Mouse (Mus musculus) fibroblast of lung, adult 2 months (primary cell): ENCODE measurements at regions not wholly inside any gene's neighbourhood (a gene's known extent, or its start where the extent isn't known, plus 50 kb on each side); places are given as distances from the start of the nearest gene placed in this dataset.
A peak's percentile ranks its signal among the peaks of the same experiment; 100 is the strongest.

ENCODE experiments used
- DNase-seq: peaks from one replicate; pipeline ENCODE4 v3.0.0-alpha.2; 2011; ENCODE audit warnings: low read depth

GRCm38 (mm10) chr8:42144220-42144619 is 727.3 kb upstream of the Frg1 start:
- DNase-seq = peak; percentile 25

- DNase-seq = peak; percentile 17
Observed at GRCm38 (mm10) chr8:42107582-42107981, 690.7 kb upstream of the Frg1 start.

GRCm38 (mm10) chr8:42069314-42069713 is 652.4 kb upstream of the Frg1 start:
- DNase-seq = peak; percentile 24

GRCm38 (mm10) chr8:42043526-42043925 is 626.7 kb upstream of the Frg1 start:
- no peak for DNase-seq

- peak; percentile 15 for DNase-seq
Observed at GRCm38 (mm10) chr8:42039245-42039644, 622.4 kb upstream of the Frg1 start.

GRCm38 (mm10) chr8:42026934-42027333 is 610.1 kb upstream of the Frg1 start:
- DNase-seq = no peak

GRCm38 (mm10) chr8:42017786-42018185 is 600.9 kb upstream of the Frg1 start:
- DNase-seq = no peak

GRCm38 (mm10) chr8:42003170-42003569 is 586.3 kb upstream of the Frg1 start:
- DNase-seq = peak; percentile 29

- DNase-seq = no peak
Observed at GRCm38 (mm10) chr8:41989040-41989501, 572.2 kb upstream of the Frg1 start.

GRCm38 (mm10) chr8:41988216-41988615 is 571.3 kb upstream of the Frg1 start:
- no peak for DNase-seq

- DNase-seq = no peak
Observed at GRCm38 (mm10) chr8:41987417-41987816, 570.5 kb upstream of the Frg1 start.

- DNase-seq = no peak
Observed at GRCm38 (mm10) chr8:41972416-41972815, 555.5 kb upstream of the Frg1 start.

GRCm38 (mm10) chr8:41970536-41970935 is 553.7 kb upstream of the Frg1 start:
- no peak for DNase-seq

- peak; percentile 51 for DNase-seq
Observed at GRCm38 (mm10) chr8:41969408-41969807, 552.5 kb upstream of the Frg1 start.

- DNase-seq = no peak
Observed at GRCm38 (mm10) chr8:41964088-41964487, 547.2 kb upstream of the Frg1 start.

GRCm38 (mm10) chr8:41956878-41957277 is 540.0 kb upstream of the Frg1 start:
- DNase-seq = no peak

- peak; percentile 94 for DNase-seq
Observed at GRCm38 (mm10) chr8:41950736-41951135, 533.9 kb upstream of the Frg1 start.

GRCm38 (mm10) chr8:41939298-41939697 is 522.4 kb upstream of the Frg1 start:
- DNase-seq = no peak

- peak; percentile 80 for DNase-seq
Observed at GRCm38 (mm10) chr8:41921106-41921505, 504.2 kb upstream of the Frg1 start.

- peak; percentile 29 for DNase-seq
Observed at GRCm38 (mm10) chr8:41920536-41920935, 503.7 kb upstream of the Frg1 start.

- DNase-seq = no peak
Observed at GRCm38 (mm10) chr8:41878029-41878748, 461.3 kb upstream of the Frg1 start.

- no peak for DNase-seq
Observed at GRCm38 (mm10) chr8:41869681-41870356, 452.9 kb upstream of the Frg1 start.

GRCm38 (mm10) chr8:41860918-41861317 is 444.0 kb upstream of the Frg1 start:
- DNase-seq = peak; percentile 18
